Mouse (Mus musculus) Patski (cell line): Measurements from ENCODE around the gene Tsen2. TPM values are rescaled to one million over a fixed set of nuclear protein-coding genes. Genes with fewer than 3 reads are reported as not detected.

ENCODE experiments used
- ATAC-seq: fragments of 100-300 bp; one replicate; pipeline ENCODE4 v1.8.0; 2021
- CTCF ChIA-PET: fragments of 350-600 bp; sonication (Branson Sonifier 250); formaldehyde crosslinking; loops from one replicate; lab custom pipeline; 2022; ENCODE audit warnings: inconsistent platforms; lab: Charles Lee
- POLR2A ChIA-PET: fragments of 350-600 bp; sonication (Branson Sonifier 250); formaldehyde crosslinking; loops from one replicate; lab custom pipeline; 2022; ENCODE audit warnings: antibody characterized with exemption, inconsistent platforms; lab: Charles Lee
- DNase-seq: peaks from one replicate; pipeline ENCODE4 v3.0.0-alpha.2; 2011; ENCODE audit warnings: low read depth, low spot score
- H3K27me3 ChIP-seq: fragments of 371-371 bp; one replicate; pipeline ENCODE4 v1.5.1; 2021
- CTCF ChIP-seq: fragments of 100-300 bp; IDR thresholded peaks from one replicate; pipeline ENCODE4 v1.5.1; 2021
- in situ Hi-C: fragments of 300-500 bp; cut with MboI; formaldehyde crosslinking; loops from 3 replicates; pipeline ENCODE4 v1.11.1; 2018; ENCODE audit warnings: low pct_unique_long_range_greater_than_20kb, mixed read lengths
- polyA plus RNA-seq: library from polyadenylated mRNA; unstranded; gene quantifications from one replicate; pipeline ENCODE4 v1.2.3, GENCODE M21; 2021

Gene Tsen2
- 16.0 TPM for polyA plus RNA-seq

DNA sequence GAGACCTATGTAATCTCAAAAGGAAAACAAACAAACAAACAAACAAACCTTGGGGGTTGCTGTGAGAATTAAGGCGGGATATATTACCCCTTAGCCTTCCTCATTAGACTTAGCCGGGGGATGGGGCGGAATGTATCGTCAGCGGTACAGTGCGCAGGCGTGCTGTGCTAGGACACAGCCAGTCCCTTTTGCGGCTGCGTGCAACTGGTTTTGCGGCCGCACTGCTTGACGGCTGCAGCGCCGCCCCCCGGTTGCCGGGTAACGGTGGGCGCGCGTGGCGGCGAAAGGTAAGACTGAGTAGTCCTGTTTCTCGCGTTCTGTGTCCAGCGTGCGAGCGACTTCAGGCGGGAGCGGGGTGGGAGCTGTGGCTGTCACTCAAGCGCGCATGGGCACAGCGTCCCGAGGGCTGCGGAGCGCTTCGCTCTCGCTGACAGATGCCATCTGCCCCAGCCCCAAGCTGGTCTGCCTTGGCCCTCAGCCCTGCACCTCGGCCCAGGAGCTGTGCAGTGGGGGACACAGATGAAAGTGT lies at the start of gene Tsen2:
TSS of gene Tsen2 (plus strand) at position 223 of the 529 bp plus-strand sequence.
- ChIA-PET POLR2A (interaction anchor here (1.0 to 1.1 kb wide), 2 partner anchors 16 to 23 kb away, joined by 3 to 6 read pairs; no protein-coding TSS in a partner anchor), CTCF (interaction anchor here (1.4 kb wide), 1 partner anchor 312 kb away, joined by 4 read pairs; no protein-coding TSS in a partner anchor)
- ATAC-seq (peak; percentile 63), DNase-seq (peak; percentile 58)
- in situ Hi-C loops = loop anchor here (25.0 kb wide), 1 partner anchor 482 kb away; no protein-coding TSS in a partner anchor
- H3K27me3 ChIP-seq = no peaks in the 10 kb centered on the region
- no peak for TF ChIP-seq CTCF

DNA sequence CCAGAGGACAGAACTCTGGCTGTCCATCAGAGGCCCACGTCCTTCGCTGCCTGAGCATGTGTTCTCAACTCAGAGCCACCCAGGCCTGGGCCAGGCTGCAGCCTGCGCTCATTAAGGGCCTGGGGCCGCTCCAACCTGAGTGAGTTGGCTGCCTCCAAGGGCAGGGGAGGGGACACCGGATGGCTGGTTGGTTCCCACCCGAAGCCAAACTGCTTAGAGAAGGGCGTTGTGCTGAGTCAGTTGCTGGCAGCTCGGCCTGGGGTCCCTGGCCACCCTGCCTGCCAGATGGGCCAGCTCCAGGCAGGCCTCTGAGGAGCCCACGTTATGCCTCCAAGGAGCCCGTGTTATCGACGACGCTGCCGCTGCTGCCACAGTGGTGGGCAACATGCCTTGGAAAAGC lies 44.9 kb upstream of the Tsen2 start:
- ATAC-seq (no peak), DNase-seq (no peak)
- H3K27me3 ChIP-seq = no peaks in the 10 kb centered on the region
- no peak for TF ChIP-seq CTCF
- CTCF ChIA-PET = no interaction called here
- POLR2A ChIA-PET = no interaction called here
- in situ Hi-C loops = no loop called here

DNA sequence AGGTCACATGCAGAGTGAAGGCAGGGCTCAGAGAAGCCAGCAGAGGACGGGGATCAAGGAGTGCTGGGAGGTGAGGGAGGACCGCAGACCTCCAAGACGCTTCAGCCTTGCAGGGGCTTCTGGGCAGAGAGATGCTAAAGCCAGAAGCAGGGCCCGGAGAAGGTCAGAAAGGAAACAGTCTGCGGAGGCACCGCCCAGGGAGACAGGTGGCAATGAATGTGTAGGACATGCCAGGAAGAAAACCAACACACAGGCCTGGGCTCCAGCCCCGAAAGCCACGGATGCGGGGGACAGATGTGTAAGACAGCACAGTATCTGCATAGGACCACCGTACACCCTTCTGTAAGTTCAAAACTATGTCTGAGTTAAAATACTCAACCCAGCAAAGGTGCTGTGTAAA lies 44.2 kb upstream of the Tsen2 start:
- no peaks in the 10 kb centered on the region for H3K27me3 ChIP-seq
- TF ChIP-seq CTCF = no peak
- DNase-seq = no peak
- CTCF ChIA-PET = no interaction called here
- no peak for ATAC-seq
- in situ Hi-C loops = no loop called here
- POLR2A ChIA-PET = no interaction called here

DNA sequence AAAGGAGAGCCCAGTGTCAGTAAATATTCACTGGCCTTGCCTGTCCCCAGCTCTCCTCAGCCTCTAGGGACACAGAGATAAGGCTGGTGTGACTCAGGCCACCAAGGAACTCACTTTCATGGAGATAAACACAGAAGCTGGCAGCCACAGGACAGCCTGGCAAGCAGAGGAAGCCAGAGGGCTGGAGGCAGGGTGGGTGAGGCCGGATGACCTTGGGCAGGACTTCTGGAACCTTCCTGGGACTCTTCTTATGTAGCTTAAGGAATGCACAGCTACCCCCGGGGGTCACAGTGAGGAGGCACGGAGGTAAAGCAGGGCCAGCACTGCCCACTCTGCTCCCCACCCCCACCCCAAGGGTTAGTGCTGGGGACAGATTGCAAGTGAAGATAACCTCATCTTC lies 43.3 kb upstream of the Tsen2 start:
- in situ Hi-C loops = no loop called here
- CTCF ChIA-PET = no interaction called here
- ATAC-seq = no peak

DNA sequence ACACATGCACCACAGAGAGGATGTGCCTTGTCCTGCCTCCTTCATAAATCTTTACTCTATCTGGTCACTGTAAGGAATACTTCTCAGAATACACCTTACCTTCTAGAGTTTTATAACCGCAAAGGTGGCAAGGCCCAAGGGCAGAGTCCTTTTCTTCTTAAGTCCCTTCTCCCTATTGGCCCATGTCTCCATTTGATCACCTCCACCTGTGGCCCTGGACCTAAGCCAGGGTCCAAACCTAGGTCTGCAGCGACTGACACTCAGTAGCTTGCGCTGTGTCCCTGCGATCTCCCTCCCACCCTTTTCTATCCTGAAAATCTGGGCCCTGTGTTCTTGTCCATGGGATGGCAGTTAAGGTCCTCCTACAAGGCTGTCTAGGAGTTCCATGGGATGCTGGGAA lies 41.4 kb upstream of the Tsen2 start:
- DNase-seq (no peak), ATAC-seq (no peak)
- in situ Hi-C loops = no loop called here
- ChIA-PET POLR2A (no interaction called here), CTCF (interaction anchor here (1.0 kb wide), 1 partner anchor 9 kb away, joined by 3 read pairs; no protein-coding TSS in a partner anchor)
- TF ChIP-seq CTCF = no peak
- H3K27me3 ChIP-seq = no peaks in the 10 kb centered on the region

More for the DNA sequence above, 43.3 kb upstream of the Tsen2 start:
- POLR2A ChIA-PET = interaction anchor here (0.9 to 1.1 kb wide), 2 partner anchors 8 to 9 kb away, joined by 3 to 4 read pairs; no protein-coding TSS in a partner anchor
- no peak for DNase-seq
- H3K27me3 ChIP-seq = no peaks in the 10 kb centered on the region
- no peak for TF ChIP-seq CTCF

DNA sequence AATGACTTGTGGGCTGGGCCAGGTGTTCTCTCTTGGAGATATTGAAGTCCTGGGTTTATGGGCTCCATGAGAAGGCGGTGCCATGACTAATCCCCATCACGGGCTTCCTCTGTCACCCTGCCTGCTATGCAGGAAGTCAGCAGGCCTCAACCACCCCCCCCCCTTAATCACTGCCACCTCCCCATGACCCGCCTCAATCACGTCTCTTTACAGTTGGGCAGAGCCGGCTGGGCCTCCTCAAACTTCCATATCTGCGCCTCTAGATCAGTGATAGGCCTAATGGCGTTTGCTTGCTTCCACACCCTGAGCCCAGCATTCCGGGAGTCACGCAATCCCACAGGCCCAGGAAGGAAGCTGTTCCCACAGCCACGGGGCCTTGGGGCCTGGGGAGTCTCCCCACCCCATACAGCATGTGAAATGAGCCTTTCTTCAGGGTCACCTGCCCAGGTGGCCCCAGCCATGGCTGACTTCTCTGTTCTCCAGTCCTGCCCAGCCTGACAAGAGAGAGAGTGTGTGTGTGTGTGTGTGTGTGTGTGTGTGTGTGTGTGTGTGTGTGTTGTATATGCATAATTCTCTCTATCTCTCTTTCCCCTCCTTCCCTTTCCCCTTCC lies 40.8 kb upstream of the Tsen2 start:
- no peak for ATAC-seq
- in situ Hi-C loops = no loop called here
- ChIA-PET POLR2A (no interaction called here), CTCF (interaction anchor here (1.7 kb wide), 1 partner anchor 130 kb away, joined by 4 read pairs; no protein-coding TSS in a partner anchor)
- DNase-seq = no peak
- TF ChIP-seq CTCF = no peak
- no peaks in the 10 kb centered on the region for H3K27me3 ChIP-seq

DNA sequence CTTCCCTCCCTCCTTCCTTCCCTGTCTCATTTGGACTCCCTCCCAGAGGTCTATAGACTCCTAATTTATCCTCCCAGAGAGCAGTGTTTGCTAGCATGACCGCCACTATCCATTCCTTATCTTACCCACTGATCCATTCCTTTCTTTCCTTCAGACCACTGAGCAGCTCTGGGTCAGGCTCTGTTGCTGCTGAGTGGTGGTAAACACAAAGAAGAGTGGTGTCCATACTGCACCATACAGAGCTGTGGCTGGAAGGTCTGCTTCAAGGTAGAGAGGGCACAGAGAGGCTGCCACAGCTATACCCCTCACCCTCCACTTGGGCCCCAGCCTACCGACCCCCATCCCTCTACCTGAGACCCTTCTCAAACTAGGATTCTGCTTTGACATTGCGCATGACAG lies 40.3 kb upstream of the Tsen2 start:
- no peak for TF ChIP-seq CTCF
- in situ Hi-C loops = no loop called here
- DNase-seq (no peak), ATAC-seq (peak; percentile 8)
- H3K27me3 ChIP-seq = no peaks in the 10 kb centered on the region
- CTCF ChIA-PET = interaction anchor here (1.7 kb wide), 1 partner anchor 131 kb away, joined by 4 read pairs; no protein-coding TSS in a partner anchor
- POLR2A ChIA-PET = interaction anchor here (0.6 kb wide), 1 partner anchor 409 kb away, joined by 3 read pairs; no protein-coding TSS in a partner anchor

DNA sequence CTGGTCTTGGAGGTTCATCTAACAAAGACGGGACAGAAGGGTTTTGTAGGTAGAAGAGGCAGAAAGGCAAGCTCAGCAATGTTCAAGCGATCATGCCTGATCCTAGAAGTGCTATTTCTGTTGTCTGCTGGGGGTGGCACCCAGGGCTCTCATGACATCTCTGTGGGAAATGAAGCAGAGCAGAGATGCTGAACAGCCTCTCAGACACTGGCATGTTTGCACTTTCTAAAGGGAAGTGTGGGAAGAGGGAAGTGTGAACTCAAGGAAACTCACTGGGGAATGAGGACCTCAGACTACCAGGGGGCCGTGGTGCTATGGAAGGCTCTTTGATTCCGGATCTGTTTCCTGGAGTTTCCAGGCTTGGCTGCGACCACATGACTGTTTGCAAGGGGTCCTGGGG lies 39.5 kb upstream of the Tsen2 start:
- POLR2A ChIA-PET = interaction anchor here (0.6 kb wide), 1 partner anchor 409 kb away, joined by 3 read pairs; no protein-coding TSS in a partner anchor
- ATAC-seq (no peak), DNase-seq (no peak)
- no peak for TF ChIP-seq CTCF
- H3K27me3 ChIP-seq = no peaks in the 10 kb centered on the region
- in situ Hi-C loops = no loop called here
- CTCF ChIA-PET = interaction anchor here (1.7 kb wide), 1 partner anchor 131 kb away, joined by 4 read pairs; no protein-coding TSS in a partner anchor

DNA sequence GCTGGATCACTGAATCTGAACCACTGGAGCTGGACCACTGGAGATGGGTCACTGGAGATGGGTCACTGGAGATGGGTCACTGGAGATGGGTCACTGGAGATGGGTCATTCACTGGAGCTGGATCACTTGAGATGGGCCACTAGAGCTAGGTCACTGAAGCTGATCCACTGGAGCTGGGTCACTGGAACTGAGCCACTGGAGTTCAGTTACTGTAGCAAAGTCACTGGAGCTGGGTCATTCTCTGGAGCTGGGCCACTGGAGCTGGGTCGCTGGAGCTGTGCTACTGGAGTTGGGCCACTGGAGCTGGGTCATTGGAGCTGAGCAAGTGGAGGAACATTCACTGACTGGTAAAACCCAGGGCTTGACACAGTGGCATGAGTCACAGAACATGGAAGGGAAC lies 38.0 kb upstream of the Tsen2 start:
- H3K27me3 ChIP-seq = no peaks in the 10 kb centered on the region
- TF ChIP-seq CTCF = no peak
- in situ Hi-C loops = no loop called here
- CTCF ChIA-PET = no interaction called here
- no peak for DNase-seq
- POLR2A ChIA-PET = no interaction called here
- ATAC-seq = no peak

DNA sequence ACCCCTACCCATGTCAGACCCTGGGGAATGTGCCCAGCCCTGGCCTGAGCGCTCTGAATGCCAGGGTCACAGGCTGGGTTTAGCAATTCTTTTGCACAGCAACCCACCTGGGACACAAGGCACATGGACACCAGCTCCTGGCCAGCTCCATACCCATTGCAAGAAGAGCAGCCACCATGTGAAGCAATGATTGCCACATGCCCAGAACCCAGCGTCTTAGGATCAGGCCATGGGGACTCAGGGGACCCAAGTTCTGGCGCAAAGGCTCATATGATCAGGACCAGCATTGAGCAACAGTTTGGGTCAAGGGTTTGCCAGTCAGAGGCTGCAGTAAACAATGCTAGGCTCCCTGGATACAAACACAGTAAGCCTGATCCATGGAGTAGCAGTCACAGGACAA lies 33.0 kb upstream of the Tsen2 start:
- CTCF ChIA-PET = interaction anchor here (0.9 kb wide), 1 partner anchor 18 kb away, joined by 3 read pairs; no protein-coding TSS in a partner anchor
- no peaks in the 10 kb centered on the region for H3K27me3 ChIP-seq
- no peak for TF ChIP-seq CTCF
- POLR2A ChIA-PET = interaction anchor here (0.5 to 1.0 kb wide), 2 partner anchors 16 to 42 kb away, joined by 3 read pairs; no protein-coding TSS in a partner anchor
- DNase-seq (no peak), ATAC-seq (no peak)
- in situ Hi-C loops = no loop called here

DNA sequence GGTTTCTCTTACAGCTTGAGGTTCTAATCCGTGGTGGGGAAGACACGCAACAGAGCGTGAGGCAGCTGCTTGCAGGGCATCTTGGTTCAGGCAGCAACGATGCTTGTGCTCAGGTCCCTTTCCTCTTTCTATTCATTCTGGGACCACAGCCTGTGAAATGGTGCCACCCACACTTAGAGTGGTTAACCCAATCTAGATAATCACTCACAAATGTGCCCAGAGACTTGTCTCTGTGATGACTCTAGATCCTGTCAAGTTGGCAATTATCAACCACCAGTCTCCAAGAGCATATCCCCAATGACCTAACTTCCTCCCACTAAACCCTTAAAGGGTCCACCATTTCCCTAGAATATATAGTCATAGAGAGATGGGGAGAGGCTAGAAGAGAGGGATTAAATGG lies 31.3 kb upstream of the Tsen2 start:
- TF ChIP-seq CTCF = no peak
- POLR2A ChIA-PET = no interaction called here
- H3K27me3 ChIP-seq = no peaks in the 10 kb centered on the region
- in situ Hi-C loops = no loop called here
- CTCF ChIA-PET = no interaction called here
- ATAC-seq (no peak), DNase-seq (no peak)
